Mouse (Mus musculus) MEL (cell line): ENCODE data around the gene Peli2.

Experiments
- CHD1 ChIP-seq: IDR thresholded peaks from 2 replicates; pipeline ENCODE4 v1.6.1; 2012; ENCODE audit warnings: low read depth, mild to moderate bottlenecking, inconsistent platforms, low read length, improper control_type of control experiment
- CTCF ChIP-seq, 3 experiments: IDR thresholded peaks in 2 of 3; conservative IDR thresholded peaks in 1 of 3; 2 replicates each; pipeline ENCODE4 v1.5.1; 2011 to 2012; ENCODE audit warnings: low read length in 3 of 3, low read depth in 2 of 3, mild to moderate bottlenecking in 2 of 3, improper control_type of control experiment in 1 of 3, inconsistent platforms in 1 of 3, mixed read lengths in 1 of 3, moderate library complexity in 1 of 3; ENCODE audit not compliant: control insufficient read depth in 1 of 3, insufficient read depth in 1 of 3, poor library complexity in 1 of 3, severe bottlenecking in 1 of 3
- ELF1 ChIP-seq: IDR thresholded peaks from 2 replicates; pipeline ENCODE4 v1.6.1; 2014; ENCODE audit warnings: low read depth, mild to moderate bottlenecking, inconsistent platforms, low read length, improper control_type of control experiment, moderate library complexity
- EP300 ChIP-seq, 2 experiments: IDR thresholded peaks; 2 replicates each; pipeline ENCODE4 v1.6.1; 2011; ENCODE audit warnings: improper control_type of control experiment in 2 of 2, low read length in 2 of 2, low read depth in 1 of 2, mild to moderate bottlenecking in 1 of 2
- RAD21 ChIP-seq: IDR thresholded peaks from 2 replicates; pipeline ENCODE4 v1.6.1; 2011; ENCODE audit warnings: mild to moderate bottlenecking, low read depth, low read length, improper control_type of control experiment

DNA sequence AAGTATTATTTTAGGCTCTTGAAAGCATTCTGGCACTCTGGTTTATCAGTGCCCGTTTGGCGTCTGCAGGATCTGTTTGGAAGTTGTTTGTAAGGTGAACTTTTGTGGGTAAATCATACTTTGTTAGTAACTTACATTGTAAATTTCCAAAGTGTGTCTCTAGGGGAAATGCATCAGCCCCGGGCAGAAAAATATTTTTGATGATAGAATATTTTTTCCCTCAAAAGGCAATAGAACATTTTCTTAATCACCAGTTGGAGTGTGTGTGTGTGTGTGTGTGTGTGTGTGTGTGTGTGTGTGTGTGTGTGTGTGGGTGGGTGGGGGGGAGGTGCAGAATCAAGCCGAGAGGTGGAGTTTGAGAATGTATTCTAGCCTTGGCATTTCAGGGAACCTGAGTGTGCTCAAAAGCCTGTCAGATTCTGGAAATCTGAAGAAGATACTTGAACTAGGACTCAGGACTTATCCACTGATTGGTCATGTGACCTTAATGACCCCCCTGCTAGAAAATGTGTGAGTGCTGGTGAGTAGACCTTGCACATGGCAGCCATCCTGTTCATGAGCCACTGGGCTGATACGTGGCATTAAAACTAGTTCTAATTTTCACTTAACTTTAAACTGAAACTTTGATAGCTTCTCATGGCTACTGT lies 33.4 kb downstream of the Peli2 start:
- TF ChIP-seq CTCF (IDR thresholded peaks at IDR 0.05 in 2 of 3, conservative IDR thresholded peaks at IDR 0.05 in 1 of 3; ENCODE audit: control insufficient read depth in 1 of 3, insufficient read depth in 1 of 3, low read depth in 2 of 3, low read length in 3 of 3, poor library complexity in 1 of 3, severe bottlenecking in 1 of 3) (no peak), CHD1 (no peak), ELF1 (no peak), RAD21 (no peak), EP300 (IDR thresholded peaks at IDR 0.05; ENCODE audit: low read depth in 1 of 2, low read length in 2 of 2) (no peak)
